Mouse (Mus musculus): ENCODE data around the gene Tmem208.

Tmem208 gene

DNA sequence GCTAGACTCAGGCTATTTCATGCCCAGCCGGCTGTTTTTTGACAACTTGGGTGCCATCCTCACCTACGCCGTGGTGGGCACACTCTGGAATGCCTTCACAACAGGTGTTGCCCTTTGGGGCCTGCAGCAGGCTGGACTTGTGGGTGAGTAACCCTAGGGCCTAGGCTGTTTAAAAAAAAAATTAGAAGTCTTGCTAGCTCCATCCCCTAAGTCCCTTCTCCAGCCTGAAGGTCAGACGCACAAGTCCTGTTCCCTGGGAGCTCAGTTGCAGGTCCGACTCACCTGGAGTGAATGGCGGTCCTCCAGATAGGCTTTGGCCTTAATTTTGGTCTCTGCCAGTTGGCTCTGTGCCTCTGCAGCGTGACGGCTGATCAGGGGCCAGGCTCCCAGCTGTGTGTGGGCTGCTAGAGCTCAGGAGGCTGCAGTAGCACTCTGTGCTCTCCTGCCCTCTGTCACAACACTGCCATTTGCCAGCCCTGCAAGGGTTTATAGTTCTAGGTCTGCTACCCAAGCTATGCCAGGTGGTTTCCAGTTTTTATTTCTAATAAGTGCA lies 27.5 kb downstream of the Tmem208 start:
- DNase-seq (ENCODE audit: low read depth, low spot score), result no peak

DNA sequence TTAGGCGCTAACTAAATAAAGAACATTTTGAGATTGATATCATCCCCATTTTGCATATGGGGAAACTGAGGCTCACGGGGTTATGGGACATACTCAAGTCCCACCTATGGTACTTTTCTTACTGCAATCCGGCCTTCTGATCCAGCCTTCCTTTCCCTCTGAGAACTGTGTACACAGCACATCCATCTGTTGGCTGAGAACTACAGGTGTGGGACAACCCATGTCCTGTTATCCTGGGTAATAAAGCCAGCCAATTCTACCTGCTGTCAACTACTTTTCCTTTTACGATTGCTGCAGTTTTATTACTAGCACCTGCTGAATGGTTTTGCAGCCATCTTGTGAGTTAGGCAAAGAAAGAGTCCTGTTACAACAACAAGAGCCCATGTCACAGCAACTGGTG lies 28.4 kb downstream of the Tmem208 start:
- DNase-seq (ENCODE audit: low read depth, low spot score), result no peak

DNA sequence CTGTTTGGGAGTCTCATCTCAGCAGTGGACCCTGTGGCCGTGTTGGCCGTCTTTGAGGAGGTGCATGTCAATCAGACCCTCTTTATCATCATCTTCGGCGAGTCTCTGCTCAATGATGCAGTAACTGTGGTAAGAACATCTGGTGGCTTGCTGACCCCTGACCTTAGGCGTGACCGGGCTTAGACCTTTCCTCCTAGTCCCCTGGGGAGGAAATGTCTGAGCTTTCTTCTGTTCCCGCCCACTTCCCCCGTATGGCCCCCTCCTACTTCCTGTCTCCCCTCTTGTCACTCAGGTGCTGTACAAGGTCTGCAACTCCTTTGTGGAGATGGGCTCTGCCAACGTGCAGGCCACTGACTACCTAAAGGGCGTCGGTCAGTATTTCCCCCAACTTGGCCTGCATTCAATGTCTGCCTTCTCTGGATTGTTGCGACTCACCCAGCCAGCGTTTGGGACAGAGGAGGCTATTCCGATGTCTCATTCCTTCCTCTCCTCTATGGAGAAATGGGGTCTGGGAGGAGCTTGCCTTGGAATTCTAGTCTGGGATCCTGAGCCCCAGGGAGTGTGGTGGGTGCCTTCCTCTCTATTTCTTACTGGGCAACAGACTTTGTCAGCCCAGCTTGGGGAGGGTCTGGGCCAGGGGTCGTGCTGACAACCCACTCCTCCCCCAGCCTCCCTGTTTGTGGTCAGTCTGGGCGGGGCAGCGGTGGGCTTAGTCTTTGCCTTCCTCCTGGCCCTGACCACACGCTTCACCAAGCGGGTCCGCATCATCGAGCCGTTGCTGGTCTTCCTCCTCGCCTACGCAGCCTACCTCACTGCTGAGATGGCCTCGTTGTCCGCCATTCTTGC lies 29.2 kb downstream of the Tmem208 start:
- DNase-seq (ENCODE audit: low read depth, low spot score), result peak; percentile 52

GRCm38 (mm10) chr8:105356681-105357080 lies 30.5 kb downstream of the Tmem208 start:
- no peak for DNase-seq (ENCODE audit: low read depth, low spot score)

DNA sequence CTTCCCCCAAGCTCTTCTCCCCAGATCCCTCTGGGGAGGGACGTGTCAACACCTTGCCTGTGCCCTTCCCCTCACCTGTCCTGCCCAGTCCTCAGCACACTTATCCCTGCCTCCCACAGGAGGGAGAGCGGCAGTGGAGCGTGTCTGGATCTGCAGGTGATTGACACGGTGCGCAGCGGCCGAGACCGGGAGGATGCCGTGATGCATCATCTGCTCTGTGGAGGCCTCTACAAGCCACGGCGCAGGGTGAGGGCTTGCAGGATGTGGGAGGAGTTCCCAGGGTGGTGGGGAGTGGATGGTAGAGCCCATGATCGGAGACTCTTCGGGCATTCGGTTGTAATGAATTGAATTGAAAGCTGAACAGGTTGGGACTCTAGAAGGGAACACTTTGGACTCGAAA lies 33.1 kb downstream of the Tmem208 start:
- DNase-seq (ENCODE audit: low read depth, low spot score), result no peak

GRCm38 (mm10) chr8:105359646-105360045 lies 33.5 kb downstream of the Tmem208 start:
- peak; percentile 59 for DNase-seq (ENCODE audit: low read depth, low spot score)

DNA sequence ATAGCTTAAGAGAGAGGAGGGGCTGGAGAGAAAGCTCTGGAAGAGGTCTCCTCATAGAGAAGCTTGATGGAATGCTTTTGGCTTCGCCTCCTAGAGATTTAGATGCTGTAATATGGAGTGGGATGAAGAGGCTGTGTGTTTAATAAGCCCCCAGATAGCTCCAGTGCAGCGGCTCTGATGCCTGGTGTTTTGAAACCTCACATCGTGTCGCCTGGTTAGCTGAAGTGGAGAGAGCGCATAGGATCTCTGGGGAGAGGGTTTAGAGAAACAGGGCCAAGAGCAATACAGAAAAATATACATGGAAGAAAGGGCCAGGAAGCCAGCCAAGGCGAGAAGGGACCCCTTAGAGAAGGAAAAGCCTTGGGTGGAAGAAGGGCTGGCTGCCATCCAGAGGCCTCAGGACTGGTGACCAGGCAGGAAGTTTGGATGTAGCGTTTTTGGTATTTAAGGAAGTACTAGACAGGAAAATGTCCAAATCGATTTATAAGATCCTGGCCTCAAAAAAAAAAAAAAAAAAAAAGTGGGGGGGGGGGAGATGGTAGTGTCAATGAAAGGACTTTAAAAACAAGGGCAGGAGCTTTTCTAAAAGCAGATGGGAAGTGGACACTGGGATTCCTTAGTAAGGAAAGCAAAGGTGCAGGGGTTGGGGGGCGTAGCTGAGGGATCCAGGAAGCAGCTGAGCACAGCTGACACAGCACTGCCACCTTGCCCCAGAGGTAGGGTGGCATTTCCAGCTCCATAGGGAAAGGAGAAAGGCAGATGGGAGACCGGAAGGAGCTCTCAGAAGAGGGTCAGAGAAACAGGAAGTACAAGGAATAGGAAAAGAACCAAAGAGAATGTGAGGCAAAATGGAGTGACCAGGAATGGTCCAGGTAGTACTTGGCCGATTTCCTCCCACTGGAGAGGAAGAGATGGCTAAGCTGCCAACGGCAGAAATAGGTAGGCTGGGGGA lies 35.9 kb downstream of the Tmem208 start:
- no peak for DNase-seq (ENCODE audit: low read depth, low spot score)

DNA sequence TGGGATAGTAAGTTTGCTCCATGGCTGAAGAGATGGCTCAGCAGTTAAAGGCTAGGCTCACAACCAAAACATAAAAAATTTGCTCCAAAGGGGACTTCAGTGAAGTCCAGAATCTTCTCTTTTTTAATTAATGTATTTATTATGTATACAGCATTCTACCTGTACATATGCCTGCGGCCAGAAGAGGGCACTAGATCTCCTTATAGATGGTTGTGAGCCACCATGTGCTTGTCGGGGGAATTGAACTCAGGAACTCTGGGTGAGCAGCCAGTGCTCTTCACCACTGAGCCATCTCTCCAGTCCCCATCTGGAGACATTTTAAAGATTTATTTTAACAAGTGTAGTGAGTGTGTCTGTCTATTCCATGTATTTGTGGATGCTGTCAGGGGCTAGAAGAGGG lies 41.0 kb downstream of the Tmem208 start:
- no peak for DNase-seq (ENCODE audit: low read depth, low spot score)

- DNase-seq (ENCODE audit: low read depth, low spot score), result no peak
These were observed 46.3 kb downstream of the Tmem208 start for GRCm38 (mm10) chr8:105372473-105372872.

GRCm38 (mm10) chr8:105373032-105373431 lies 46.9 kb downstream of the Tmem208 start, which contains the start of gene Plekhg4:
Gene Plekhg4 (plus strand): TSS chr8:105373274.
- DNase-seq (ENCODE audit: low read depth, low spot score), result no peak

DNA sequence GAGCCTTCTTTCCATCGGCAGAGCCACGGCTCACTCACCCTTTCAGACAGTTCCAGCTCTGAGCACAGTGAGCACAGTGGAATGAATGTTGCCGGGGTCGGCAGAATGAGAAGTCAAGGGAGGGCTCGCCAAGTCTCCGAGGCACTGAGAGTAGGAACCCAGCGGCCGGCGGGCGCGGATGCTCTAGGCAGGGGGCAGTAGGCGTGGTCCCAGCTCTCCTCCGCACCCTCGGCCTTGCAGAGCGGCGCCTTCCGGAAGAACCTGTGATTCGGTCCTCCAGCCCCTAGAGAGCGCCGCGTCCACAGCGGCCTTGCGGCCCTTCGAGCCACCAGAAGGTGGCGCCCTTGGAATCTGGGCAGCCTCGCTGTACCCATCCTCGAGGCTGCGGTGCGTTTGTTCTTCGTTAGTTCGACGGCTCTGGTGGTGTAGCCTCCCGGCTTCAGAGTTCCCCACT lies 48.4 kb downstream of the Tmem208 start:
- peak; percentile 60 for DNase-seq (ENCODE audit: low read depth, low spot score)

- DNase-seq (ENCODE audit: low read depth, low spot score), result no peak
These were observed 52.5 kb downstream of the Tmem208 start for GRCm38 (mm10) chr8:105378673-105379072.

DNA sequence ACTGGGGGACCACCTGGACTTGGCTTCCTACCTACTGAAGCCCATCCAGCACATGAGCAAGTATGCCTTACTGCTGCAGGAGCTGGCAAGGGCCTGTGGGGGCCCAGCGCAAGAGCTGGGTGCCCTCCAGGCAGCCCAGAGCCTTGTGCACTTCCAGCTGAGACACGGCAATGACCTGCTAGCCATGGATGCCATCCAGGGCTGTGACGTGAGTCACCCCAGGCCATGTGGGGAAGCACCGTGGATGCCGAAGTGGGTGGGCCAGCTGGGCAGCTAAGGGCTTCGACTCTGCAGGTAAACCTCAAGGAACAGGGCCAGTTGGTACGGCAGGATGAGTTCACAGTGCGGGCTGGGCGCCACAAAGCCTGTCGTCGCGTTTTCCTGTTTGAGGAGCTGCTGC lies 54.2 kb downstream of the Tmem208 start:
- no peak for DNase-seq (ENCODE audit: low read depth, low spot score)

- DNase-seq (ENCODE audit: low read depth, low spot score), result no peak
These were observed 57.9 kb downstream of the Tmem208 start for GRCm38 (mm10) chr8:105384070-105384469.
